Mouse (Mus musculus) CH12.LX (cell line): ENCODE results near the gene Hoxb5. TPM values are rescaled to one million over a fixed set of nuclear protein-coding genes. Genes with fewer than 3 reads are reported as not detected.

Experiments
- DNase-seq: peaks from one replicate; pipeline ENCODE4 v3.0.0-alpha.2; 2013; ENCODE audit errors: extremely low read depth
- H3K27ac ChIP-seq: 2 replicates; pipeline ENCODE4 v1.5.1; 2012; ENCODE audit warnings: low read depth, mild to moderate bottlenecking, control low read depth, moderate library complexity; ENCODE audit not compliant: insufficient read depth
- H3K27me3 ChIP-seq: replicated peaks from 2 replicates; pipeline ENCODE3; 2012; ENCODE audit warnings: inconsistent platforms
- H3K36me3 ChIP-seq, 2 experiments: replicated peaks in 1 of 2; 2 replicates each; pipeline versions ENCODE3 to v1.6.1; 2012; ENCODE audit warnings: inconsistent platforms in 1 of 2, low read length in 1 of 2, mild to moderate bottlenecking in 1 of 2, mixed read lengths in 1 of 2, moderate library complexity in 1 of 2; ENCODE audit not compliant: control insufficient read depth in 1 of 2, insufficient read depth in 1 of 2
- H3K4me1 ChIP-seq, 2 experiments: 2 replicates each; pipeline ENCODE4 v1.6.1; 2012; ENCODE audit warnings: inconsistent platforms in 1 of 2, moderate library complexity in 1 of 2; ENCODE audit not compliant: insufficient read depth in 2 of 2, control insufficient read depth in 1 of 2
- H3K4me2 ChIP-seq: 2 replicates; pipeline ENCODE4 v1.6.1; 2012; ENCODE audit warnings: low read depth, mild to moderate bottlenecking, control low read depth; ENCODE audit not compliant: poor library complexity, insufficient read depth, severe bottlenecking
- H3K4me3 ChIP-seq, 3 experiments: fragments of 150-350 bp in 1 of 3; sonication (generic) in 1 of 3; replicated peaks in 1 of 3; 2 replicates each; pipeline versions ENCODE3 to v1.5.1; 2011 to 2012; ENCODE audit warnings: low read depth in 2 of 3, low read length in 2 of 3, mild to moderate bottlenecking in 2 of 3, moderate library complexity in 2 of 3, control low read depth in 1 of 3, improper control_type of control experiment in 1 of 3, inconsistent platforms in 1 of 3, mixed read lengths in 1 of 3; ENCODE audit not compliant: poor library complexity in 1 of 3
- H3K79me2 ChIP-seq: replicated peaks from 2 replicates; pipeline ENCODE4 v1.6.1; 2012; ENCODE audit warnings: mild to moderate bottlenecking, moderate library complexity; ENCODE audit not compliant: control insufficient read depth, poor library complexity, insufficient read depth, severe bottlenecking; ENCODE audit errors: extremely low read depth
- H3K9ac ChIP-seq: 2 replicates; pipeline ENCODE4 v1.6.1; 2012; ENCODE audit warnings: low read depth, mild to moderate bottlenecking, control low read depth, moderate library complexity; ENCODE audit not compliant: insufficient read depth
- H3K9me3 ChIP-seq: replicated peaks from 2 replicates; pipeline ENCODE3; 2012; ENCODE audit warnings: low read length, inconsistent platforms, mixed read lengths
- CHD1 ChIP-seq: IDR thresholded peaks from 2 replicates; pipeline ENCODE4 v1.6.1; 2012; ENCODE audit warnings: low read depth, low read length, improper control_type of control experiment, inconsistent platforms
- CTCF ChIP-seq, 2 experiments: IDR thresholded peaks in 1 of 2; conservative IDR thresholded peaks in 1 of 2; 2 replicates each; pipeline ENCODE4 v1.5.1; 2011 to 2012; ENCODE audit warnings: low read depth in 2 of 2, low read length in 2 of 2, improper control_type of control experiment in 1 of 2, inconsistent platforms in 1 of 2, mild to moderate bottlenecking in 1 of 2, moderate library complexity in 1 of 2
- E2F4 ChIP-seq: IDR thresholded peaks from 2 replicates; pipeline ENCODE4 v1.6.1; 2011; ENCODE audit warnings: low read depth, low read length, improper control_type of control experiment; ENCODE audit not compliant: insufficient replicate concordance
- ELF1 ChIP-seq: IDR thresholded peaks from 2 replicates; pipeline ENCODE4 v1.6.1; 2014; ENCODE audit warnings: low read depth, mild to moderate bottlenecking, inconsistent platforms, low read length, improper control_type of control experiment
- ETS1 ChIP-seq: conservative IDR thresholded peaks from 2 replicates; pipeline ENCODE4 v1.6.1; 2012; ENCODE audit warnings: low read depth, mild to moderate bottlenecking, inconsistent platforms, low read length, improper control_type of control experiment, moderate library complexity
- HCFC1 ChIP-seq: IDR thresholded peaks from 2 replicates; pipeline ENCODE4 v1.6.1; 2012; ENCODE audit warnings: low read depth, mild to moderate bottlenecking, inconsistent platforms, low read length, improper control_type of control experiment
- IRF4 ChIP-seq: IDR thresholded peaks from 2 replicates; pipeline ENCODE4 v1.6.1; 2014; ENCODE audit warnings: low read depth, mild to moderate bottlenecking, inconsistent platforms, low read length, improper control_type of control experiment
- JUND ChIP-seq: conservative IDR thresholded peaks from 2 replicates; pipeline ENCODE4 v1.6.1; 2011; ENCODE audit warnings: low read depth, low read length, improper control_type of control experiment
- MAX ChIP-seq: IDR thresholded peaks from 2 replicates; pipeline ENCODE4 v1.6.1; 2011; ENCODE audit warnings: low read length, improper control_type of control experiment
- MAZ ChIP-seq: IDR thresholded peaks from 2 replicates; pipeline ENCODE4 v1.6.1; 2012; ENCODE audit warnings: low read depth, mild to moderate bottlenecking, inconsistent platforms, low read length, improper control_type of control experiment, moderate library complexity
- MEF2A ChIP-seq: IDR thresholded peaks from 2 replicates; pipeline ENCODE4 v1.6.1; 2014; ENCODE audit warnings: low read depth, mild to moderate bottlenecking, inconsistent platforms, low read length, improper control_type of control experiment, borderline replicate concordance
- MXI1 ChIP-seq: IDR thresholded peaks from 2 replicates; pipeline ENCODE4 v1.6.1; 2011; ENCODE audit warnings: mild to moderate bottlenecking, low read depth, low read length, improper control_type of control experiment
- NELFE ChIP-seq: IDR thresholded peaks from 2 replicates; pipeline ENCODE4 v1.6.1; 2011; ENCODE audit warnings: low read depth, low read length, improper control_type of control experiment
- PAX5 ChIP-seq: IDR thresholded peaks from 2 replicates; pipeline ENCODE4 v1.6.1; 2012; ENCODE audit warnings: low read length, inconsistent platforms, mixed read lengths
- POLR2AphosphoS2 ChIP-seq: IDR thresholded peaks from 2 replicates; pipeline ENCODE4 v1.6.1; 2011; ENCODE audit warnings: low read depth, low read length, improper control_type of control experiment
- RAD21 ChIP-seq: IDR thresholded peaks from 2 replicates; pipeline ENCODE4 v1.6.1; 2011; ENCODE audit warnings: low read depth, mild to moderate bottlenecking, low read length, improper control_type of control experiment, moderate library complexity
- SMC3 ChIP-seq: IDR thresholded peaks from 2 replicates; pipeline ENCODE4 v1.6.1; 2011; ENCODE audit warnings: low read depth, low read length, improper control_type of control experiment
- TBP ChIP-seq: conservative IDR thresholded peaks from 2 replicates; pipeline ENCODE4 v1.6.1; 2011; ENCODE audit warnings: low read depth, low read length, improper control_type of control experiment
- TCF12 ChIP-seq: IDR thresholded peaks from 2 replicates; pipeline ENCODE4 v1.6.1; 2014; ENCODE audit warnings: low read depth, mild to moderate bottlenecking, inconsistent platforms, low read length, improper control_type of control experiment
- USF1 ChIP-seq: IDR thresholded peaks from 2 replicates; pipeline ENCODE4 v1.6.1; 2014; ENCODE audit warnings: low read depth, mild to moderate bottlenecking, inconsistent platforms, low read length, improper control_type of control experiment
- ZKSCAN1 ChIP-seq: IDR thresholded peaks from 2 replicates; pipeline ENCODE4 v1.6.1; 2012; ENCODE audit warnings: low read depth, inconsistent platforms, low read length, improper control_type of control experiment, borderline replicate concordance
- ZMIZ1 ChIP-seq: IDR thresholded peaks from 2 replicates; pipeline ENCODE4 v1.6.1; 2012; ENCODE audit warnings: low read depth, mild to moderate bottlenecking, inconsistent platforms, low read length, improper control_type of control experiment
- dilution Hi-C: fragments of 300-500 bp; cut with MboI; formaldehyde crosslinking; loops from 2 replicates; pipeline ENCODE4 v1.14.3; 2020; ENCODE audit warnings: low sequenced_read_pairs; ENCODE audit not compliant: extremely low pct_unique_long_range_greater_than_20kb, extremely low pct_ligation_motif_present
- in situ Hi-C: fragments of 300-500 bp; cut with MboI; formaldehyde crosslinking; loops from 3 replicates; pipeline ENCODE4 v1.14.3; 2019; ENCODE audit warnings: low sequenced_read_pairs, low pct_ligation_motif_present, low pct_unique_long_range_greater_than_20kb, mixed read lengths
- polyA plus RNA-seq: library from polyadenylated mRNA; unstranded; fragments of >175 nt; gene quantifications from 2 replicates; pipeline ENCODE4 v1.2.1, GENCODE M21; 2012; ENCODE audit warnings: low read depth; ENCODE audit not compliant: insufficient read length
- total RNA-seq, 2 experiments: library from RNA; depleted of rRNA; stranded (reverse); fragments of 300-350 nt in 1 of 2; fragments of >200 nt in 1 of 2; gene quantifications; 2 replicates each; pipeline ENCODE4 v1.2.3; 2012 to 2014

Hoxb5 gene
- total and polyA plus RNA-seq, 3 experiments: 0.08 to 0.13 TPM; not detected in 1

GRCm38 (mm10) chr11:96334002-96334364 is 30.8 kb downstream of the Hoxb5 start:
- H3K9me3 ChIP-seq: no peaks in the 10 kb centered on the region
- no peak overlapping the region for H3K4me3 ChIP-seq
- dilution Hi-C loops: no loop called here
- no peaks in the 10 kb centered on the region for H3K79me2 ChIP-seq
- H3K36me3 ChIP-seq: peaks cover 0 to 2% of the 10 kb centered on the region in 2 experiments
- DNase-seq: no peak
- no peak overlapping the region for H3K27ac ChIP-seq
- H3K27me3 ChIP-seq: peaks cover 3% of the 10 kb centered on the region
- TF ChIP-seq MEF2A: no peak
- H3K9ac ChIP-seq: no peak overlapping the region
- H3K4me1 ChIP-seq: no peaks in the 10 kb centered on the region
- H3K4me2 ChIP-seq: no peak overlapping the region
- in situ Hi-C loops: no loop called here

- dilution Hi-C loops: no loop called here
- H3K4me1 ChIP-seq: no peaks in the 10 kb centered on the region
- no peak overlapping the region for H3K9ac ChIP-seq
- no peak overlapping the region for H3K4me3 ChIP-seq
- in situ Hi-C loops: loop anchor here (5.0 kb wide), 1 partner anchor 37 kb away; no protein-coding TSS in a partner anchor
- no peak overlapping the region for H3K27ac ChIP-seq
- peaks cover 8% of the 10 kb centered on the region for H3K27me3 ChIP-seq
- no peaks in the 10 kb centered on the region for H3K9me3 ChIP-seq
- peaks cover 0 to 2% of the 10 kb centered on the region in 2 experiments for H3K36me3 ChIP-seq
- H3K4me2 ChIP-seq: no peak overlapping the region
- no peak for DNase-seq
- TF ChIP-seq CHD1: no peak
- TF ChIP-seq MAX: no peak
- TF ChIP-seq USF1: no peak
- TF ChIP-seq IRF4: no peak
- TF ChIP-seq SMC3: no peak
- TF ChIP-seq TCF12: no peak
- no peaks in the 10 kb centered on the region for H3K79me2 ChIP-seq
Observed at GRCm38 (mm10) chr11:96334998-96335397, 31.9 kb downstream of the Hoxb5 start.

- no peak overlapping the region for H3K4me2 ChIP-seq
- H3K4me3 ChIP-seq: no peak overlapping the region
- TF ChIP-seq E2F4 (no peak), ETS1 (no peak), ZMIZ1 (no peak), CTCF (conservative IDR thresholded peaks at IDR 0.05 in 1 of 2, IDR thresholded peaks at IDR 0.05 in 1 of 2; ENCODE audit: low read depth in 2 of 2, low read length in 2 of 2) (no peak), MAX (no peak), ELF1 (no peak), POLR2AphosphoS2 (no peak), NELFE (no peak), TBP (no peak), HCFC1 (no peak), PAX5 (no peak), MAZ (no peak), RAD21 (no peak), JUND (no peak), ZKSCAN1 (no peak), MXI1 (no peak)
- DNase-seq: no peak
- no peaks in the 10 kb centered on the region for H3K79me2 ChIP-seq
- H3K4me1 ChIP-seq: no peaks in the 10 kb centered on the region
- in situ Hi-C loops (loop anchor here (5.0 kb wide), 1 partner anchor 36 kb away; no protein-coding TSS in a partner anchor), dilution Hi-C loops (no loop called here)
- peaks cover 10% of the 10 kb centered on the region for H3K27me3 ChIP-seq
- H3K9ac ChIP-seq: no peak overlapping the region
- H3K27ac ChIP-seq: no peak overlapping the region
- no peaks in the 10 kb centered on the region for H3K9me3 ChIP-seq
- peaks cover 0 to 2% of the 10 kb centered on the region in 2 experiments for H3K36me3 ChIP-seq
Observed at GRCm38 (mm10) chr11:96336597-96336996, 33.5 kb downstream of the Hoxb5 start.
